Mouse (Mus musculus) olfactory bulb, adult 2 months (tissue): Measurements from ENCODE around the gene Dpm3.

Source experiments
- CTCF ChIP-seq: fragments of 200-500 bp; IDR thresholded peaks from 2 replicates; pipeline ENCODE4 v1.5.1; 2012; ENCODE audit warnings: low read depth, mild to moderate bottlenecking, low read length, moderate library complexity; ENCODE audit not compliant: insufficient read depth
- POLR2A ChIP-seq: fragments of 200-500 bp; IDR thresholded peaks from 2 replicates; pipeline ENCODE4 v1.6.1; 2012; ENCODE audit warnings: mild to moderate bottlenecking, low read depth, low read length, moderate library complexity; ENCODE audit not compliant: insufficient read depth

- no peak for TF ChIP-seq POLR2A
- no peak for TF ChIP-seq CTCF
These were observed 40.9 kb downstream of the Dpm3 start for GRCm38 (mm10) chr3:89300071-89300470.
